Mouse (Mus musculus): ENCODE measurements around the gene Kcnj10.

- TF ChIP-seq CTCF (conservative IDR thresholded peaks at IDR 0.05; ENCODE audit: insufficient read depth, insufficient read length, low read depth, low read length) (no peak), POLR2A (IDR thresholded peaks at IDR 0.05; ENCODE audit: low read depth, low read length) (no peak)
These were observed 77.6 kb downstream of the Kcnj10 start for GRCm38 (mm10) chr1:172418642-172419041.
